Mouse (Mus musculus) ES-E14 (cell line): ENCODE data around the gene Dhrs1. TPM values are rescaled to one million over a fixed set of nuclear protein-coding genes. Genes with fewer than 3 reads are reported as not detected.

Experiments used
- DNase-seq: peaks from one replicate; pipeline ENCODE4 v3.0.0-alpha.2; 2013; ENCODE audit warnings: low read depth, low spot score
- H3K27ac ChIP-seq: 2 replicates; pipeline ENCODE4 v1.5.1; 2012; ENCODE audit warnings: low read depth, mild to moderate bottlenecking, low read length, moderate library complexity, mixed read lengths; ENCODE audit not compliant: poor library complexity, insufficient read depth, severe bottlenecking
- H3K36me3 ChIP-seq: 2 replicates; pipeline ENCODE4 v1.6.1; 2012; ENCODE audit warnings: mild to moderate bottlenecking, low read length, moderate library complexity, mixed read lengths; ENCODE audit not compliant: control insufficient read depth, poor library complexity, insufficient read depth, severe bottlenecking
- H3K4me1 ChIP-seq, 2 experiments: fragments of 150-350 bp in 1 of 2; sonication (generic) in 1 of 2; 2 replicates each; pipeline ENCODE4 v1.6.1; 2012; ENCODE audit warnings: low read length in 2 of 2, mild to moderate bottlenecking in 1 of 2, mixed read lengths in 1 of 2; ENCODE audit not compliant: control insufficient read depth in 2 of 2, insufficient read depth in 2 of 2, poor library complexity in 1 of 2
- H3K4me3 ChIP-seq, 2 experiments: fragments of 150-350 bp in 1 of 2; sonication (generic) in 1 of 2; 2 replicates each; pipeline ENCODE4 v1.5.1; 2012; ENCODE audit warnings: low read length in 2 of 2, low read depth in 1 of 2, mild to moderate bottlenecking in 1 of 2, mixed read lengths in 1 of 2; ENCODE audit not compliant: insufficient read depth in 1 of 2, poor library complexity in 1 of 2, severe bottlenecking in 1 of 2
- H3K9ac ChIP-seq: 2 replicates; pipeline ENCODE4 v1.6.1; 2012; ENCODE audit warnings: low read depth, mild to moderate bottlenecking, low read length, mixed read lengths; ENCODE audit not compliant: poor library complexity, insufficient read depth, severe bottlenecking
- H3K9me3 ChIP-seq: fragments of 150-350 bp; sonication (generic); 2 replicates; pipeline ENCODE4 v1.6.1; 2012; ENCODE audit warnings: low read depth, mild to moderate bottlenecking, low read length; ENCODE audit not compliant: control insufficient read depth, insufficient read depth
- CHD2 ChIP-seq: IDR thresholded peaks from 2 replicates; pipeline ENCODE4 v1.6.1; 2014; ENCODE audit warnings: mild to moderate bottlenecking, low read depth, low read length, inconsistent platforms
- HCFC1 ChIP-seq: IDR thresholded peaks from 2 replicates; pipeline ENCODE4 v1.6.1; 2012; ENCODE audit warnings: low read length, inconsistent platforms, borderline replicate concordance; ENCODE audit not compliant: insufficient read depth
- MAFK ChIP-seq: IDR thresholded peaks from 2 replicates; pipeline ENCODE4 v1.6.1; 2014; ENCODE audit warnings: mild to moderate bottlenecking, low read depth, low read length, inconsistent platforms; ENCODE audit not compliant: insufficient read depth
- ZC3H11A ChIP-seq: IDR thresholded peaks from 2 replicates; pipeline ENCODE4 v1.6.1; 2012; ENCODE audit warnings: low read depth, mild to moderate bottlenecking, inconsistent platforms, low read length, borderline replicate concordance
- ZNF384 ChIP-seq: IDR thresholded peaks from 2 replicates; pipeline ENCODE4 v1.6.1; 2012; ENCODE audit warnings: low read depth, low read length, inconsistent platforms
- in situ Hi-C, 2 experiments: fragments of 600-800 bp; cut with MboI; formaldehyde crosslinking; loops; one replicate each; pipeline ENCODE4 v1.15.1; 2025; ENCODE audit warnings: low sequenced_read_pairs in 2 of 2, inconsistent platforms in 1 of 2; ENCODE audit not compliant: unreplicated experiment in 2 of 2
- total RNA-seq: library from RNA; depleted of rRNA; stranded (reverse); fragments of 300-350 nt; gene quantifications from 2 replicates; pipeline ENCODE4 v1.2.3, GENCODE M21; 2012

Gene Dhrs1
- total RNA-seq, 1 experiment: 9.6 TPM

GRCm38 (mm10) chr14:55706051-55706600 is 39.4 kb downstream of the Dhrs1 start:
- in situ Hi-C loops: no loop called here
- no peak overlapping the region for H3K27ac ChIP-seq
- TF ChIP-seq ZNF384 (no peak), CHD2 (no peak)
- no peak overlapping the region for H3K4me3 ChIP-seq
- H3K9ac ChIP-seq: no peak overlapping the region
- 0 out of 2 replicates have a peak, but pooled peaks cover 2% of the 10 kb centered on the region for H3K36me3 ChIP-seq
- peaks cover 9 to 37% of the 10 kb centered on the region in 2 experiments for H3K4me1 ChIP-seq
- no peaks in the 10 kb centered on the region for H3K9me3 ChIP-seq
- no peak for DNase-seq

DNA sequence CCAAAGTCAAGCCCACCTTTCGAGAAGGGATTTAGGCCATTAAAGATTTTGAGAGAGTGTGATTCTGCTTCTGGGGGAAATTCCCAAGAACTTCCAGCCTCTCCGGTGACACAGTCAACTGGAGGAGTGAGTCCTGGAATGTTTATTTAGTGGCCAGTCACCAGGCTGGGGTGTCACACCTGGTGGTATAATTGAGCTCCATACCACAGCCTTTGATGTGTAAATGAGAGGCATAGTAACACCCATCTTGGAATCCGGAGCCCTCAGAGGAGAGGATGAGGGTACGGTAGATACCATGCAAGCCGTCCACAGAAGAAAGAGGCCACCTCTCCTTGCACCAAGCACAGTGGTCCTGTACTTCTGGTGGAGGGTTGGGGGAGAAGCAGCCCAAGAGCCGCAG is 42.7 kb downstream of the Dhrs1 start:
- Histone ChIP-seq H3K36me3 (0 out of 2 replicates have a peak, but pooled peaks cover 2% of the 10 kb centered on the region), H3K4me1 (peaks cover 0 to 23% of the 10 kb centered on the region in 2 experiments; a peak in 1 of 4 replicates)

GRCm38 (mm10) chr14:55701131-55701530 is 44.4 kb downstream of the Dhrs1 start:
- 0 out of 2 replicates have a peak, but pooled peaks cover 2% of the 10 kb centered on the region for H3K36me3 ChIP-seq
- no peak for TF ChIP-seq ZNF384
- no peak for TF ChIP-seq MAFK
- no peak for TF ChIP-seq ZC3H11A
- TF ChIP-seq HCFC1: no peak
- TF ChIP-seq CHD2: no peak
- H3K9ac ChIP-seq: no peak overlapping the region
- H3K27ac ChIP-seq: no peak overlapping the region
- peaks cover 0 to 23% of the 10 kb centered on the region in 2 experiments; a peak in 1 of 4 replicates for H3K4me1 ChIP-seq
- DNase-seq: no peak
- in situ Hi-C loops: no loop called here
- H3K9me3 ChIP-seq: no peaks in the 10 kb centered on the region
- no peak overlapping the region for H3K4me3 ChIP-seq

More for the DNA sequence above, 42.7 kb downstream of the Dhrs1 start:
- in situ Hi-C loops: no loop called here
- Histone ChIP-seq H3K4me3 (no peak overlapping the region), H3K9ac (no peak overlapping the region), H3K27ac (no peak overlapping the region), H3K9me3 (no peaks in the 10 kb centered on the region)
- TF ChIP-seq HCFC1: no peak
- TF ChIP-seq ZNF384: no peak
- TF ChIP-seq MAFK: no peak
- no peak for TF ChIP-seq CHD2
- TF ChIP-seq ZC3H11A: no peak
- DNase-seq: no peak

DNA sequence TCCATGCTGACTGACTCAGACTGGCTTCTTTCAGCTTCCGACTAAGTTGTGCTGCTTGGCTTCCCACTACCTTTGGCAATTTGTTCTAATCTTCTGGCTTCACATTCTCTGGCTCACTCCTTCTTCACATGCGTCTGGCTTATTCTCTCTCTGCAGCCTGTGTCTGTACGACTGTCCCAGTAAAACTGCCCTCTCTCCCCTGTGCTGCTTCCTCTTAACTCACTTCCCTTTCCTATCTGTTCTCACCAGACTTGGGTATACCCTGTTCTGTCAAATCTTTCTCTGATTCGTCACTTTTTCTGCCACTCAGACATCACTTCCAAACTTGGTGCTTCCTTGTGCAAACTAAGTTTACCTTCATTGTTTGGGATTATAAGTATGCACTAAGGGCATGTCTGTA is 48.3 kb downstream of the Dhrs1 start:
- no peak for DNase-seq
- Histone ChIP-seq H3K9ac (no peak overlapping the region), H3K4me3 (no peak overlapping the region), H3K36me3 (no peaks in the 10 kb centered on the region), H3K27ac (no peak overlapping the region), H3K9me3 (no peaks in the 10 kb centered on the region), H3K4me1 (peaks cover 0 to 8% of the 10 kb centered on the region in 2 experiments; a peak in 1 of 4 replicates)
- in situ Hi-C loops: no loop called here
- TF ChIP-seq HCFC1 (no peak), ZNF384 (no peak), ZC3H11A (no peak), CHD2 (no peak), MAFK (no peak)

- Histone ChIP-seq H3K36me3 (no peaks in the 10 kb centered on the region), H3K4me1 (no peaks in the 10 kb centered on the region), H3K4me3 (no peak overlapping the region), H3K9ac (no peak overlapping the region), H3K9me3 (no peaks in the 10 kb centered on the region), H3K27ac (no peak overlapping the region)
- in situ Hi-C loops: no loop called here
- no peak for TF ChIP-seq ZNF384
- no peak for TF ChIP-seq ZC3H11A
- no peak for TF ChIP-seq MAFK
- TF ChIP-seq HCFC1: no peak
- TF ChIP-seq CHD2: no peak
- no peak for DNase-seq
Observed at GRCm38 (mm10) chr14:55689433-55689832, 56.1 kb downstream of the Dhrs1 start.
